ENCODE assay signal across 16 mouse cellular contexts in genomic region chr5:116494377-116494776, GRCm38 (mm10).
A peak's percentile ranks its signal among the peaks of the same experiment; 100 is the strongest.
DNase-seq lines count a peak whose midpoint lies in the region; ATAC-seq lines count a peak whose summit lies in the region.
"Had no signal": no experiment of that assay in that cellular context is flagged by ENCODE, and none has a peak within 500 bp of the region (broad histone marks: within the 10 kb centered on the region; RNA-seq: fewer than 3 reads in every experiment).

No protein-coding gene starts in this region.

- no peaks in the 10 kb centered on the region for H3K27me3 ChIP-seq in midbrain, embryonic 14.5 days (ENCODE audit: control insufficient read depth, insufficient read depth, low read length)
- H3K27me3 ChIP-seq in midbrain, embryonic 10.5 days (ENCODE audit: low read depth, poor library complexity, severe bottlenecking): no peaks in the 10 kb centered on the region
- H3K27me3 ChIP-seq: forebrain, embryonic 13.5 days had no signal

- H3K9me3 ChIP-seq in midbrain, embryonic 14.5 days (ENCODE audit: control insufficient read depth, low read length): no peaks in the 10 kb centered on the region
- no peaks in the 10 kb centered on the region for H3K9me3 ChIP-seq in midbrain, embryonic 10.5 days (replicated peaks)
- H3K9me3 ChIP-seq: embryonic facial prominence, embryonic 10.5 days; forebrain, embryonic 13.5 days; heart, embryonic 13.5 days had no signal

- peaks cover 26% of the 10 kb centered on the region for H3K4me1 ChIP-seq in midbrain, embryonic 14.5 days (ENCODE audit: control insufficient read depth, insufficient read depth, low read length)
- peaks cover 54% of the 10 kb centered on the region for H3K4me1 ChIP-seq in midbrain, embryonic 10.5 days

- H3K4me2 ChIP-seq in midbrain, embryonic 14.5 days (ENCODE audit: low read length): no peak overlapping the region
- H3K4me2 ChIP-seq: forebrain, embryonic 13.5 days; heart, embryonic 13.5 days had no signal

- no peak overlapping the region for H3K4me3 ChIP-seq in midbrain, embryonic 14.5 days (replicated peaks; ENCODE audit: low read depth, low read length)
- H3K4me3 ChIP-seq in midbrain, embryonic 10.5 days: no peak overlapping the region
- H3K4me3 ChIP-seq: embryonic facial prominence, embryonic 10.5 days; forebrain, embryonic 13.5 days; heart, embryonic 13.5 days had no signal

- H3K9ac ChIP-seq in midbrain, embryonic 14.5 days (replicated peaks; ENCODE audit: low read length): no peak overlapping the region
- H3K9ac ChIP-seq: forebrain, embryonic 13.5 days; forebrain, postnatal 0 days; heart, embryonic 13.5 days had no signal

- ATAC-seq in midbrain, embryonic 14.5 days (ENCODE audit: low FRiP score, low TSS enrichment): no peak
- ATAC-seq: forebrain, embryonic 13.5 days; forebrain, postnatal 0 days; hindbrain, postnatal 0 days had no signal

- no peaks in the 10 kb centered on the region for H3K36me3 ChIP-seq in midbrain, embryonic 14.5 days (ENCODE audit: control insufficient read depth, insufficient read depth, low read length)
- no peaks in the 10 kb centered on the region for H3K36me3 ChIP-seq in midbrain, embryonic 10.5 days
- H3K36me3 ChIP-seq: embryonic facial prominence, embryonic 10.5 days; heart, embryonic 13.5 days had no signal

- 0 out of 2 replicates have a peak overlapping the region, but pooled peaks have one; percentile 15 for H3K27ac ChIP-seq in midbrain, embryonic 14.5 days (replicated peaks; ENCODE audit: low read depth, low read length)
- no peak overlapping the region for H3K27ac ChIP-seq in midbrain, embryonic 10.5 days (replicated peaks)
- H3K27ac ChIP-seq: embryonic facial prominence, embryonic 10.5 days; forebrain, embryonic 13.5 days; heart, embryonic 13.5 days; hindbrain, postnatal 0 days had no signal

- DNase-seq in cerebellum, adult 18-20 months: peak; percentile 46 to 49
- DNase-seq in cerebellum, adult 8-10 months: no peak
- peak; percentile 64 for DNase-seq in heart, adult 11 months
- no peak for DNase-seq in heart, postnatal 36 days
- DNase-seq in midbrain, embryonic 14.5 days: no peak
- no peak for DNase-seq in midbrain, embryonic 10.5 days (ENCODE audit: low spot score)
- peak; percentile 33 to 39 for DNase-seq in cerebellum, postnatal 36 days
- no peak for DNase-seq in lung, postnatal 36 days
- DNase-seq: adrenal gland, postnatal 10 days; forebrain, postnatal 0 days; gastrocnemius, postnatal 14 days; kidney, adult 11 months had no signal

- WGBS in midbrain, embryonic 14.5 days: 65% methylated on average over 7 of the region's 7 CpGs
- WGBS in midbrain, embryonic 10.5 days: 63% methylated on average over 7 of the region's 7 CpGs

- intact Hi-C loops in heart, postnatal 36 days (cut with DNase I): no loop called here

Comparison
In these comparisons a context has a peak if more than half of its experiments do, and no peak if none do; other contexts are left out.
1. DNase-seq: peak in cerebellum, adult 18-20 months (2 of 2), heart, adult 11 months (single experiment) and cerebellum, postnatal 36 days (2 of 2); none in cerebellum, adult 8-10 months (single experiment), heart, postnatal 36 days (0 of 2), midbrain, embryonic 14.5 days (single experiment), midbrain, embryonic 10.5 days (single experiment) and lung, postnatal 36 days (single experiment).